Mouse (Mus musculus) cerebellum, adult 8-10 months (tissue): ENCODE results near the gene Galns.

Experiments used
- DNase-seq: peaks from one replicate; pipeline ENCODE4 v3.0.0; 2022

The Galns gene

GRCm38 (mm10) chr8:122611295-122612133 lies at the start of gene Galns, which contains the start of gene Trappc2l:
Gene Galns, minus strand, starts transcription at chr8:122611463.
Gene Trappc2l, plus strand, starts transcription at chr8:122611640.
- peak; percentile 94 for DNase-seq

GRCm38 (mm10) chr8:122660022-122660421 lies 48.8 kb upstream of the Galns start:
- no peak for DNase-seq

GRCm38 (mm10) chr8:122658807-122659160 lies 47.5 kb upstream of the Galns start:
- no peak for DNase-seq

DNA sequence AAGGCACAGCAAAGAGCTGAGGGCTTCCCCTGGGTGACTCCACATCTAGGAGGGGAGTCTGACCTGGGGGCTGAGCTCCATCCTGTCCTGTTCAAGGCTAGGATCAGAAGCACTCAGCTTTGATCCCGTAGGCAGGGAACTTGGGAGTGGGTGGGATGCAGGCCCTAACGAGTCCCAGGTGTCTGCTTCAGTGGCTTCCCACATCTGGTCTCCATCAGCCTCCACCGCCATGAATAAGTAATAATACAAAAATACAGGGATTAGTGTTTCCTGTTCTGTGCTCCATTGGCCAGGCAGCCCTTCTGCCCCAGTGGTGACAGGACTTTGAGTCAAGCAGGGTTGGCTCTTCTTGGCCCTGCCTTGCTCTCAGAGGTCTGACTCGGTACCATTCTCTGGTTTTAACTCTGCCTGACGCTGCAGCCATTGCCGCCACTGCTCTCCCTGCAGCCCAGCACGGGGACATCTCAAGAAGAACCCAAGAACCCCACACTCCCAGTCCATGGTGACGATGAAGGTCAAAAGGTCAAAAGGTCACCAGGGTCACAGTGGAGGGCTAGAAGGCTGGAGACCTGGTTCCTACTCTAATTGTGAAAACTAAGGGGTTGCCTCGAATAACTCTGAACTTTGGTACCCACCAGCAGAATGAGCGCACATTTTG lies 47.0 kb upstream of the Galns start:
- no peak for DNase-seq

GRCm38 (mm10) chr8:122656056-122656999 lies 45.1 kb upstream of the Galns start:
- DNase-seq, result no peak

DNA sequence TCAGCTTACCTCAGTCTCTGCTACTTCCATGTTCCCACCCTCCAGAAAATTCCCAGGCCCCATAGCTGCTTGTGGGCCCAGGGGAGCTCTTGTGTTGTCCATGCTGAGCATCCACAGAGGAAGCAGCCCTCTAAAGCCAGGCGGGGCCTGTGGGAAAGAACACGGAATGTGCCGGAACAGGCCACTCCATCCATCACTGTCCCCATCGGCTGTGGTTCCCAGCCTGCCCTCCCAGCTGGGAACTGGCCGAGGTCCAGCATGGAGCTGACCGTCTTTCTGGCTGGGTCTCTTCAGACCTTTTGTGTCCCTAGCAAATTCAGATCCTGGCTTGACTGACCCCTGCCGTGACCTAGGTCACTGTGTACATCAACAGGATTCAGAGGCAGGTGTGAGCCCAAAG lies 43.5 kb upstream of the Galns start:
- no peak for DNase-seq

DNA sequence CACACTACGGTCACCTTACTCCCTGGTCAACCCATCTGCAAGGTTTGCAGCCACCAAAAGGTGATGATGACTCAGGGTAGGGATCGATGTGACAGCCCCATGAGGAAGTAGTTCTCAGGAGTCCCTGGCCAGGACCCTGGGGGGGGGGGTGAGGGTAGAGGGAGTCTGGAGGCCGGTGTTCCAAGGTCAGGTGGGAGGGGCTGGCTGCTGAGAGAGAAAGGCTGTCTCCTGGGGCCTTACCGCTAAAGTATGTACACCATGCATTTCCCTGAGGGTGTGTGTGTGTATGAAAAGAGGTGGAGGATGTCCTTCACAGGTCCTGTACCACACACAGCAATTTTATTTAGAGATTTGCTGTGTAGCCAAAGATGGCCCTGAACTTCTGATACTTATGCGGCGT lies 41.4 kb upstream of the Galns start:
- DNase-seq, result no peak

DNA sequence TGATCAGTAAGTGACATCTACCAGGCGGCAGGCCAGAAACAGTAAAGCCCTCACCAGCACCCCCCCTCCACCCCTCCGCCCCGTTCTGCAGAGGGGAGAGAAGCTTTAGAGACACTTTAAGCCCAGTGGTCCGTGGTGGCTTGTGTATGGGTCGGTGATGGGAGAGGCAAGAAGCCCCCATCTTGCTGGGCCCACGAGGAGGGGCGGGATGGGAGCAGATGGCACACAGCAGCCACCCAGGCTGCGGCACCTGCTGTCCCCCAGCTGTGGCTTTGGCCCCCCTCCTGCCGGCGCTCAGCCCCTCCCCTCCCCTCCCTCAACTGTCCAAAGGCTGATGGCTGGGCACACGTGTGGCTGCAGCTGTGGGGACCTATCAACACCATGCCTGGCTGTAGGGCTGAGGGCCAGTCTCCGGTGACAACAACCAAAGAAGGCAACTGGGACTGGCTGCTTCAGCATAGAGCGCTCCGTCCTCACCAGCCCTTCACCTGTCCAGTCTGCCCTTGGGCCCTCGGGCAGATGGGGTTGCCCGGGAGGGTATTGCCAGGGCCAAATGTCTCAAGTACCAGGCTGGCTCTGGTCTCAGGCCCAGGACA lies 40.2 kb upstream of the Galns start:
- DNase-seq, result no peak

DNA sequence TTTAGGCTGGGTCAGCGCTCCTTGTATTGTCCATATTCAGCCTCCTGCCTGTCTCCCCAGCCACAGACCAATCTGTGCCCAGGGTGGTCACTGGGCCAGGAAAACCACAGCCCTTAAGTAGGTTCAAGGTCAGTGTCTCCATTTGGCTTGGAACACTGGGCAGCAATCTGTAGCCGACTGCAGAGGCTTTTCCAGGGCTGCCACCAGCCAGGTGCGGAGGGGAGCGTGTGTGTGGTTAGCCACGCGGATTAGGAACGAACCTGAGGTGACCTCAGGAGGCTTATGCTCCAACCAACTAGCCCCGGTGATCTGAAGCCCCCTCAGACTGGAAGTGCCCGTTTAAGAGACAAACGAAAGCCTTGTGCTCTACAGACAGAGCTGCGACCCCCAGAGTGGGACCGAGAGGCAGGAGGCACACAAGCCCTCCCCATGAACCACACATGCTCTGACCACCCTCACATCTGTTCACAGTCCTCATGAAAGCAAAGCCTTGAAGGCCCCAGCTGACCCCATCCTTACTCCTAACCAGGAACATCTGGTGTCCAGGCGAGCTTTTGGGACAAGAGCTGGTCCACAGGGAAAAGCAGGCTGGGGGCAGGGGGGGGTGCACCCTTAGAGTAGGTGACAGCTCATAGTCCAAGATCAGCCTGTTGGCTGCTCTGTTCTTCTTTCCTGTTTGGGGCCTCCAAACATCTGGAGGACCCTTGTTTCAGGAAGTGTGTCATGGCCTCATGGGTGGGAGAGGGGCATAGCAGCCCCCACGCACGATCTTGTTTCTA lies 37.1 kb upstream of the Galns start:
- DNase-seq, result no peak

- DNase-seq, result no peak
Measured at GRCm38 (mm10) chr8:122646337-122646736, 35.1 kb upstream of the Galns start.

DNA sequence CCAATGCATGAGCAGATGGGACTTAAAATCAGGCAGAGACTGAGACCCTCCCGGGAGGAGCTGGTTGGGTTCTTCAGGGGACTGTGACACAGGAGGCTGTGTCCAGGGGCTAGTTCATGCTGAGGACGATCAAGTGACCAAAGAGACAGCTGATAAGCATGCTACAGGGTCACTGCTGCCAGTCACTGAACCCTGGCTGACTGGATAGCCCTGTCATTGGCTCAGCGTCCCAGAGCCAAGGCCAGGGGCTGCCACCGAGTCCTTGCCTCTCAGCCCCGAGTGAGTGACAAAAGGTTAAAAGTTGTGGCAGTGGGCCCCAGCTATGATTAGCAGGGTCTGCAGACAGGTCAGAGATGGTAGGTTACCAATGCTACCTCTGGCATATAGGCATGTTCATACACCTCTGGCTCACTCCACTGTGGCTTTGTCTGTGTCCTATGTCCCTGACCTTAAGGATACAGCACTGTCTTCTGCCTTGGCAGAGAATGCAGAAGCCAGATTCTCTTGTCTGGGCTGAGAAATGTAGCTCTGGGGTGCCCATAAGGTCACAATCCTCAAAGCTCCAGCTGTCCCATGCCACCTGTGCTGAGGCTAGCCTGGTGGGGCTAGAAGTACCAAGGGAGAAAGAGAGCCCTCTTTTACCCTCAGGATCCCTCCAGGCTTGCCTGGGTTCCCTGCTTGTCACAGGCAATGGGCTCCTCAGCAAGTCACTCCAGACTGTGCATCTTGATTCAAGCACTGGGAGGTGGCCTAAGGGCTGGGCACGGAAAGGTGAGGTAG lies 33.1 kb upstream of the Galns start:
- DNase-seq, result no peak

- peak; percentile 53 for DNase-seq
Measured at GRCm38 (mm10) chr8:122642071-122642470, 30.8 kb upstream of the Galns start.

- no peak for DNase-seq
Measured at GRCm38 (mm10) chr8:122641406-122641805, 30.1 kb upstream of the Galns start.

- DNase-seq, result no peak
Measured at GRCm38 (mm10) chr8:122640825-122641224, 29.6 kb upstream of the Galns start.

DNA sequence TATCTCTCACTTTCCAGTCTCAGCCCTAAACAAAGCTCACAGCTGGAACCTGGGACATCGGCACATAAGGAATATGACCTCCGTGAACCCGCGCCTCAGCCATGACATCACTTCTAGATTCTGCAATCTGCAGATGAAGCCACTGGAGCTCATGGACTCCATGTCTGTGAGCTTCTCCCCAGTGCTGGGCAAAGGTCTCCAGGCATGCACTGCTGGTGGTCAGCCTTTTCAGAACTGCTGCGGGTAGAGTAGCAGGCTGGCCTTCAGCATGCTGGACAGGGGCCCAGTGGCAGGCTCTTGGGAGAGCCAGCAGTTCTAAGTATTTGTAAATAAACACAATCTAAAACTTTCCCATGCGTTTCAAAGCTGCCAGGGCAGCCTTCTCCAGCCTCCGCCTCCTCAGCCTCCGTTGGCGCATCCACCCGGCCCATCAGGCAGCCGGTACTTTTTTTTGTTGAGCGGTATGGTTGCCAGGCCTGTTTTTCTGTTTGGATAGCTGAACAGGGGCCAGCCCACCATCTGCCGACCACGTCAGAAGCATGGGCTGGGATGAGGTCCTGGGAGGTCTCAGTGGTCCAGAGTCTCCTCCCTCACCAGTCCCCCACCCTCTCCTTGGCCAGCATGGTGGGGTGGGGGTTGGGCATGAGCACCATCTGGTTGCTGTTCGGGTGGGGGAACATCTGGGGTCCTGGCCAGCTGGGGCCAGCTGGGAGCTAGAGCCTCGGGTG lies 28.4 kb upstream of the Galns start:
- DNase-seq, result peak; percentile 67

DNA sequence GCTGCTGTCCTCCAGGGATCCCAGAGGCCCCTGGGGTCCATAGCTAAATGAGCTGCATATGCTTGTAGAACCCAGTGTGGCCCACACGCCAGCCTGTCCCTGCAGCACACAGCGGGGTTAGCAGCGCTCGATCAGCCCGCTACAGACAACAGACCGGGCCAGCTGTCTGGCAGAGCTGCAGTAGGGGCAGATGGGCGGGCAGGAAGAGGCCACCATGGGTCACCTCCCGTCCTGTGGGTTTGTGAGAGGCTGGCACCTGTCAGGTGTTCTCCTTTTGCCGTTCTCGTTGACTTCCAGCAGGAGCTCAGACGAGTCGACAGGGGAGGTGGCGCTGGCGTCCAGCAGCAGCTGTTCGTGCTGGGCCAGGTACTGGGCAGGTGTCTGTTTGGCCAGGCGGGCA lies 27.3 kb upstream of the Galns start:
- peak; percentile 57 for DNase-seq

- DNase-seq, result no peak
Measured at GRCm38 (mm10) chr8:122637230-122637629, 26.0 kb upstream of the Galns start.

- DNase-seq, result no peak
Measured at GRCm38 (mm10) chr8:122636803-122637175, 25.5 kb upstream of the Galns start.

- no peak for DNase-seq
Measured at GRCm38 (mm10) chr8:122635878-122636802, 24.9 kb upstream of the Galns start.
